Mouse (Mus musculus): ENCODE results near the gene Slc25a36.

Gene Slc25a36

GRCm38 (mm10) chr9:97110571-97111390 lies at the start of gene Slc25a36:
TSS of gene Slc25a36 (minus strand) at chr9:97111157.
- peak; percentile 94 to 96 for DNase-seq (ENCODE audit: low spot score in 2 of 2)

- DNase-seq (ENCODE audit: low spot score in 2 of 2): no peak
Measured at GRCm38 (mm10) chr9:97158412-97158811, 47.5 kb upstream of the Slc25a36 start.

GRCm38 (mm10) chr9:97155981-97156380 lies 45.0 kb upstream of the Slc25a36 start:
- no peak for DNase-seq (ENCODE audit: low spot score in 2 of 2)

- DNase-seq (ENCODE audit: low spot score in 2 of 2): no peak
Measured at GRCm38 (mm10) chr9:97154956-97155355, 44.0 kb upstream of the Slc25a36 start.

- no peak for DNase-seq (ENCODE audit: low spot score in 2 of 2)
Measured at GRCm38 (mm10) chr9:97153006-97153405, 42.0 kb upstream of the Slc25a36 start.

GRCm38 (mm10) chr9:97147270-97147669 lies 36.3 kb upstream of the Slc25a36 start:
- no peak for DNase-seq (ENCODE audit: low spot score in 2 of 2)

GRCm38 (mm10) chr9:97145351-97145750 lies 34.4 kb upstream of the Slc25a36 start:
- DNase-seq (ENCODE audit: low spot score in 2 of 2): no peak

GRCm38 (mm10) chr9:97143416-97143815 lies 32.5 kb upstream of the Slc25a36 start:
- DNase-seq (ENCODE audit: low spot score in 2 of 2): no peak

GRCm38 (mm10) chr9:97142558-97142957 lies 31.6 kb upstream of the Slc25a36 start:
- no peak for DNase-seq (ENCODE audit: low spot score in 2 of 2)

- no peak for DNase-seq (ENCODE audit: low spot score in 2 of 2)
Measured at GRCm38 (mm10) chr9:97141723-97142122, 30.8 kb upstream of the Slc25a36 start.

GRCm38 (mm10) chr9:97140145-97140932 lies 29.4 kb upstream of the Slc25a36 start:
- no peak for DNase-seq (ENCODE audit: low spot score in 2 of 2)

- no peak for DNase-seq (ENCODE audit: low spot score in 2 of 2)
Measured at GRCm38 (mm10) chr9:97137678-97138077, 26.7 kb upstream of the Slc25a36 start.

GRCm38 (mm10) chr9:97137116-97137515 lies 26.2 kb upstream of the Slc25a36 start:
- no peak for DNase-seq (ENCODE audit: low spot score in 2 of 2)

- DNase-seq (ENCODE audit: low spot score in 2 of 2): no peak
Measured at GRCm38 (mm10) chr9:97135866-97136265, 24.9 kb upstream of the Slc25a36 start.

GRCm38 (mm10) chr9:97133178-97133577 lies 22.2 kb upstream of the Slc25a36 start:
- DNase-seq (ENCODE audit: low spot score in 2 of 2): no peak

- DNase-seq (ENCODE audit: low spot score in 2 of 2): no peak
Measured at GRCm38 (mm10) chr9:97130001-97130400, 19.0 kb upstream of the Slc25a36 start.

GRCm38 (mm10) chr9:97123934-97124692 lies 13.2 kb upstream of the Slc25a36 start:
- DNase-seq (ENCODE audit: low spot score in 2 of 2): no peak

GRCm38 (mm10) chr9:97121432-97121831 lies 10.5 kb upstream of the Slc25a36 start:
- DNase-seq (ENCODE audit: low spot score in 2 of 2): no peak

- DNase-seq (ENCODE audit: low spot score in 2 of 2): no peak
Measured at GRCm38 (mm10) chr9:97114271-97114670, 3.3 kb upstream of the Slc25a36 start.

- DNase-seq (ENCODE audit: low spot score in 2 of 2): no peak
Measured at GRCm38 (mm10) chr9:97113555-97113929, 2.6 kb upstream of the Slc25a36 start.

GRCm38 (mm10) chr9:97112797-97113554 lies 2.0 kb upstream of the Slc25a36 start:
- DNase-seq (ENCODE audit: low spot score in 2 of 2): no peak

Measured in urinary bladder, postnatal 4 days (tissue).